Mouse (Mus musculus) heart, postnatal 0 days (tissue): ENCODE data around the gene Myo18b.

Experiments
- CTCF ChIP-seq: IDR thresholded peaks from 2 replicates; pipeline ENCODE4 v1.5.1; 2016; ENCODE audit warnings: antibody characterized with exemption, control low read depth, low read depth
- EP300 ChIP-seq: IDR thresholded peaks from 2 replicates; pipeline ENCODE4 v1.6.1; 2016; ENCODE audit warnings: antibody characterized with exemption, low read depth

DNA sequence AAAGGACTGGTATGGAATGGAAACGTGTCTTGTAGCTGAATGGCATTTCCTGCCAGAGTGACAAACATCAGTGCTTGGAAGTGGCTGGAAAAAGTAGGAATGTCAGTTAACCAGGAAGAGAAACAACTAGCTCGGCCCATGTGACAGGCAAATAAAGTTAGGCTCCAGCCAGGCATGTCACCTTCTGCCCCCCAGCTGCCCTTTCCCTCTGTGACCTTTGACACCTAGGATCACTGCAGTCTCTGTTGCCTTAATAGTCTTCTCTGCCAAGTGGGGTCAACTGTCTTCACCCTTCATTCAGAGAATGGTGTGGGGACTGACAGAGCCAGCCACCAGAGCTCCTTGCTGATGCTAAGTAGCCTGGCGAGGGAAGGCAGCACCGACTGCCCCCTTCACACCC, 236.9 kb downstream of the Myo18b start:
- TF ChIP-seq EP300 (no peak), CTCF (no peak)
